Mouse (Mus musculus) myocyte (in vitro differentiated cells): ENCODE measurements around the gene Gm20696.

Experiments
- MAX ChIP-seq: IDR thresholded peaks from one replicate; pipeline ENCODE4 v1.6.1; 2011; ENCODE audit warnings: low read depth, mild to moderate bottlenecking, control low read depth
- POLR2A ChIP-seq: IDR thresholded peaks from one replicate; pipeline ENCODE4 v1.6.1; 2011; ENCODE audit warnings: low read depth, mild to moderate bottlenecking, control low read depth, moderate library complexity; ENCODE audit not compliant: insufficient read length
- USF1 ChIP-seq: IDR thresholded peaks from one replicate; pipeline ENCODE4 v1.6.1; 2011; ENCODE audit warnings: low read depth, mild to moderate bottlenecking, control low read depth, moderate library complexity

DNA sequence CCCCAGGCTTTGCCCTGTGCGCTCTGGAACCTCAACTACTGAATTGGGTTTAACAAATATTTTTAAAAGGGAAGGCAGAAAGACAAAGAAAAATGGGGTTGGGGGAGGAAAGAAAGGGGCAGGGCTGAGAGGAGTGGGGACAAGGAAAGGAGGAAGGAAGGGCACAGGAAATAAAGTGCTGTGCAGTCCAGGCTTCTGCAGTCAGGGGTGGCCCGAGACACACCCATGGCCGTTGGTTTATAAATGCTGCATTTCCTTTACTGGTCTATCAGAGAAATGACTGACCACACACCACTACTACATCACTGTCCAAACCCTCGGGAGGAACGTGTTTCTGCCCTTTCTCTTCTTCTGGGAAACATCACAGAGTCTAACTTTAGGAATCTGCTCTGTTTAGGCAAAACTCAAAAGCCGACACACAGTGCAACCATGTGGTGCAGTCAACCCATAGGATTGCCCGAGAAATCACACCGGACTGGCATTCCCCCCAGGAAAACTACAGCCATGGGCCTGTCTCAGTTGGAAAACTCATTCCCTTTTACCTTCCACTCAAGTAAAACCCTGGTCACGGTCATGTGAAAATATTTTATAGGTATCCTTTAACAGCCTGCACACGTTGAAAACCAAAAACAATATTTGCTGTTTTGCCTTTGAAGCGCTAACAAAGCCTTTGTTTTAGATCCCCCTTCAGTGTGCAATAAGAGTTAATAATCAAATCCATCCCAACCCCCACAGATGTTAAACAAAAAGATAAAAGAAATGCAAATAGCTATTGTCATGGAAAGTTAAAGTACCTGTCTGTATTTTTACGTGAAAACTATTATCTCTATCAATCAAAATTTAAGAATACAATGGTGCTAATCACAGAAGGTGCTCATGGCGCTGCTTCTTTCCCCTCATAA is 402.2 kb downstream of the Gm20696 start:
- no peak for TF ChIP-seq USF1
- TF ChIP-seq POLR2A, result no peak
- TF ChIP-seq MAX, result no peak
